ENCODE assay signal across 11 mouse cellular contexts in the genomic region with DNA sequence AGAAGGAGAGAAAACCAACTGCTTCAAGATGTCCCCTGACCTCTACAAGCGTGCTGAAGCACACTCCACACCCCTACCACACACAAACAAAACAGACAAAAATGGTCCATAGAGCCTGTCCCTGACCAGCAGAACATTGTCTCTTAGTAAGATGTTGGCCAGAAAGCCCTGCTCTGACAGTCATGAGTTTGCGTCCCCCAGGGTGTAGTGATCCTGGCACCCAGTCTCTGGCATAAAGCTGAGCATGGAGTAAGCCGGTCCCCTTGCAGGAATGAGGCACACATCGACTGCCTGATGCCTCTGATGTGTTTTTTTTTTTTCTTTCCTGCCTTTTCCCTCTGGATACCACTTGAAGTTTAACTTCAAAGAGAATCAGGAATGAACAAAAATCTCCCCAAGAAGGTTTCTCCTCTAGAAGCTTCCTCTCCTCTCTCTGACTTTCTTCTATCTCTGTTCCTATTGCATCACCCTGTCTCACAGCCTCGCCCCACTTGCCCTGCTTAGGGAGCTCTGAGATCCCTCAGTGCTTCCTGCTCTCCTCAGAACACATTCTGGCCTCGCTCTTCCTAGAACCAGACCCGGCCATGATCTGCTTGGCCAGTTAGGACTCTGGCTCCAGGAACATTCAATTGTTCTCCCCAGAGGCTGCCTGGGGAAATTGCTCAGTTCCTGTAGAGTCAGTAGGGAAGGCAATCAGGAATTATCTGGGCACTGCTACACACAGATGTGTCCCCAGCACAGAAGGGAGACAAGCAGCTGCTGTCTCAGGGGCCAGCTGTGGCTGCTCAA. TPM values are rescaled to one million over a fixed set of nuclear protein-coding genes. Genes with fewer than 3 reads are reported as not detected.
A peak's percentile ranks its signal among the peaks of the same experiment; 100 is the strongest.
DNase-seq lines count a peak whose midpoint lies in the region; ATAC-seq and TF ChIP-seq lines count a peak whose summit lies in the region.
"Had no signal": no experiment of that assay in that cellular context is flagged by ENCODE, and none has a peak within 500 bp of the region (broad histone marks: within the 10 kb centered on the region; RNA-seq: fewer than 3 reads in every experiment).

No protein-coding gene starts in this region.

- H3K9me3 ChIP-seq in intestine, embryonic 16.5 days (ENCODE audit: control insufficient read depth, low read length), result no peaks in the 10 kb centered on the region; the same call in 1 of the 2 replicates
- no peaks in the 10 kb centered on the region for H3K9me3 ChIP-seq in intestine, postnatal 0 days (ENCODE audit: control insufficient read depth)
- H3K9me3 ChIP-seq in lung, embryonic 14.5 days (ENCODE audit: low read depth, low read length), result no peaks in the 10 kb centered on the region; the same call in 1 of the 2 replicates
- H3K9me3 ChIP-seq in midbrain, embryonic 15.5 days, result no peaks in the 10 kb centered on the region
- 0 out of 2 replicates have a peak, but pooled peaks cover 3% of the 10 kb centered on the region for H3K9me3 ChIP-seq in forebrain, embryonic 12.5 days

- H3K9ac ChIP-seq in intestine, embryonic 16.5 days (ENCODE audit: low read depth, low read length), result no peak overlapping the region
- H3K9ac ChIP-seq in intestine, postnatal 0 days (ENCODE audit: low read depth, low read length), result no peak overlapping the region
- H3K9ac ChIP-seq in lung, embryonic 14.5 days, result no peak overlapping the region
- H3K9ac ChIP-seq in midbrain, embryonic 15.5 days, result no peak overlapping the region
- H3K9ac ChIP-seq in forebrain, embryonic 12.5 days, result no peak overlapping the region
- H3K9ac ChIP-seq: forebrain, postnatal 0 days had no signal

- H3K4me1 ChIP-seq in intestine, embryonic 16.5 days (ENCODE audit: control insufficient read depth, insufficient read depth, low read length), result no peaks in the 10 kb centered on the region
- no peaks in the 10 kb centered on the region for H3K4me1 ChIP-seq in intestine, postnatal 0 days (replicated peaks; ENCODE audit: control insufficient read depth, insufficient read depth, low read length)
- no peaks in the 10 kb centered on the region for H3K4me1 ChIP-seq in lung, embryonic 14.5 days (ENCODE audit: insufficient read depth)
- H3K4me1 ChIP-seq in midbrain, embryonic 15.5 days, result no peaks in the 10 kb centered on the region
- no peaks in the 10 kb centered on the region for H3K4me1 ChIP-seq in forebrain, embryonic 12.5 days

- DNase-seq in NIH3T3 (ENCODE audit: low read depth), result peak; percentile 18
- DNase-seq in heart, adult 9 months (ENCODE audit: low spot score in 2 of 2), result peak; percentile 85 to 93
- DNase-seq in lung, embryonic 14.5 days, result peak; percentile 37
- DNase-seq in spleen, postnatal 36 days (ENCODE audit: low spot score in 2 of 2), result no peak
- DNase-seq: forebrain, postnatal 0 days; thymus, postnatal 25 days had no signal

- 0 out of 2 replicates have a peak, but pooled peaks have one; percentile 33 for ATAC-seq in intestine, embryonic 16.5 days
- ATAC-seq in intestine, postnatal 0 days, result no peak
- no peak for ATAC-seq in lung, embryonic 14.5 days (ENCODE audit: insufficient read depth)
- no peak for ATAC-seq in midbrain, embryonic 15.5 days (replicated peaks)
- ATAC-seq in forebrain, embryonic 12.5 days (ENCODE audit: low FRiP score), result no peak
- ATAC-seq: forebrain, postnatal 0 days; inflammation-experienced regulatory T-cells, adult 6 months had no signal

- H3K27me3 ChIP-seq in intestine, embryonic 16.5 days (replicated peaks; ENCODE audit: control insufficient read depth, insufficient read depth, low read length), result no peaks in the 10 kb centered on the region; the same call in 1 of the 2 replicates
- no peaks in the 10 kb centered on the region for H3K27me3 ChIP-seq in intestine, postnatal 0 days (replicated peaks; ENCODE audit: control insufficient read depth, insufficient read depth, low read length)
- no peaks in the 10 kb centered on the region for H3K27me3 ChIP-seq in lung, embryonic 14.5 days (ENCODE audit: insufficient read depth, low read length)
- no peaks in the 10 kb centered on the region for H3K27me3 ChIP-seq in midbrain, embryonic 15.5 days (replicated peaks)
- no peaks in the 10 kb centered on the region for H3K27me3 ChIP-seq in forebrain, embryonic 12.5 days

- TF ChIP-seq CTCF in intestine, postnatal 0 days (IDR thresholded peaks at IDR 0.05; ENCODE audit: low read depth), result no peak
- no peak for TF ChIP-seq CTCF in lung, embryonic 14.5 days (IDR thresholded peaks at IDR 0.05; ENCODE audit: low read depth)

- no peak overlapping the region for H3K27ac ChIP-seq in intestine, embryonic 16.5 days (ENCODE audit: low read length)
- no peak overlapping the region for H3K27ac ChIP-seq in intestine, postnatal 0 days (ENCODE audit: low read depth, low read length)
- H3K27ac ChIP-seq in lung, embryonic 14.5 days (ENCODE audit: low read depth), result no peak overlapping the region
- no peak overlapping the region for H3K27ac ChIP-seq in midbrain, embryonic 15.5 days
- H3K27ac ChIP-seq in forebrain, embryonic 12.5 days, result no peak overlapping the region

- no peaks in the 10 kb centered on the region for H3K36me3 ChIP-seq in intestine, embryonic 16.5 days (ENCODE audit: control insufficient read depth, insufficient read depth, low read length)
- H3K36me3 ChIP-seq in intestine, postnatal 0 days (ENCODE audit: control insufficient read depth, insufficient read depth), result no peaks in the 10 kb centered on the region
- H3K36me3 ChIP-seq in lung, embryonic 14.5 days (ENCODE audit: insufficient read depth), result no peaks in the 10 kb centered on the region
- no peaks in the 10 kb centered on the region for H3K36me3 ChIP-seq in midbrain, embryonic 15.5 days (replicated peaks)
- H3K36me3 ChIP-seq in forebrain, embryonic 12.5 days (replicated peaks), result no peaks in the 10 kb centered on the region

- no peak overlapping the region for H3K4me2 ChIP-seq in intestine, embryonic 16.5 days (ENCODE audit: low read depth, low read length)
- no peak overlapping the region for H3K4me2 ChIP-seq in intestine, postnatal 0 days (replicated peaks; ENCODE audit: low read depth)
- no peak overlapping the region for H3K4me2 ChIP-seq in lung, embryonic 14.5 days
- H3K4me2 ChIP-seq in midbrain, embryonic 15.5 days, result no peak overlapping the region
- no peak overlapping the region for H3K4me2 ChIP-seq in forebrain, embryonic 12.5 days

- 70% methylated on average over 7 of the region's 7 CpGs for WGBS in intestine, embryonic 16.5 days
- 61% methylated on average over 7 of the region's 7 CpGs for WGBS in intestine, postnatal 0 days
- WGBS in lung, embryonic 14.5 days, result 66% methylated on average over 7 of the region's 7 CpGs
- WGBS in midbrain, embryonic 15.5 days, result 72% methylated on average over 7 of the region's 7 CpGs
- WGBS in forebrain, embryonic 12.5 days, result 78% methylated on average over 7 of the region's 7 CpGs

- H3K4me3 ChIP-seq in intestine, embryonic 16.5 days (ENCODE audit: low read length), result no peak overlapping the region
- H3K4me3 ChIP-seq in intestine, postnatal 0 days (ENCODE audit: low read depth, low read length), result no peak overlapping the region
- H3K4me3 ChIP-seq in lung, embryonic 14.5 days (ENCODE audit: low read depth, low read length), result no peak overlapping the region
- no peak overlapping the region for H3K4me3 ChIP-seq in midbrain, embryonic 15.5 days
- H3K4me3 ChIP-seq in forebrain, embryonic 12.5 days (replicated peaks), result no peak overlapping the region

RNA-seq across cellular contexts. Expression of a gene that starts 28.1 kb away (rescaled TPM):
- polyA plus RNA-seq in intestine, embryonic 16.5 days (2015; fragmentation: Nextera tagmentation; extraction: Ambion mirVana), result not detected in 2 replicates
- not detected in 2 replicates for polyA plus RNA-seq in intestine, postnatal 0 days (2015; fragmentation: Nextera tagmentation; extraction: Ambion mirVana)
- not detected in 2 replicates for polyA plus RNA-seq in lung, embryonic 14.5 days (2014; fragmentation: Nextera tagmentation; extraction: Ambion mirVana)
- polyA plus RNA-seq in midbrain, embryonic 15.5 days (2015; fragmentation: Nextera tagmentation; extraction: Ambion mirVana), result not detected in 2 replicates
- not detected in 2 replicates for polyA plus RNA-seq in forebrain, embryonic 12.5 days (2016; fragmentation: Nextera tagmentation; extraction: Ambion mirVana)
- polyA plus RNA-seq: forebrain, postnatal 0 days; inflammation-experienced regulatory T-cells, adult 6 months had no signal

Comparison
In these comparisons a context has a peak if more than half of its experiments do, and no peak if none do; other contexts are left out.
1. DNase-seq: peak in NIH3T3 (single experiment), heart, adult 9 months (2 of 2) and lung, embryonic 14.5 days (single experiment); none in spleen, postnatal 36 days (0 of 2).